Mouse (Mus musculus) neural tube, embryonic 12.5 days (tissue): ENCODE data around the gene Stmn1. TPM values are rescaled to one million over a fixed set of nuclear protein-coding genes. Genes with fewer than 3 reads are reported as not detected.

Experiments used
- ATAC-seq: fragments of 200-750 bp; cut with Nextera tagmentation; 2 replicates; pipeline ENCODE4 v1.8.0; 2017; ENCODE audit warnings: low read depth, mild to moderate bottlenecking, moderate TSS enrichment, moderate library complexity; ENCODE audit not compliant: low FRiP score
- H3K27ac ChIP-seq: fragments of 300-500 bp; sonication (generic); 2 replicates; pipeline ENCODE4 v1.5.1; 2016
- H3K27me3 ChIP-seq: fragments of 300-500 bp; sonication (generic); replicated peaks from 2 replicates; pipeline ENCODE4 v1.6.1; 2016; ENCODE audit warnings: mild to moderate bottlenecking
- H3K36me3 ChIP-seq: fragments of 300-500 bp; sonication (generic); 2 replicates; pipeline ENCODE4 v1.6.1; 2016; ENCODE audit warnings: mild to moderate bottlenecking
- H3K4me1 ChIP-seq: fragments of 300-500 bp; sonication (generic); 2 replicates; pipeline ENCODE4 v1.6.1; 2016
- H3K4me2 ChIP-seq: fragments of 300-500 bp; sonication (generic); replicated peaks from 2 replicates; pipeline ENCODE4 v1.6.1; 2016; ENCODE audit warnings: mild to moderate bottlenecking
- H3K4me3 ChIP-seq: fragments of 300-500 bp; sonication (generic); 2 replicates; pipeline ENCODE4 v1.5.1; 2016
- H3K9ac ChIP-seq: fragments of 300-500 bp; sonication (generic); 2 replicates; pipeline ENCODE4 v1.6.1; 2016; ENCODE audit warnings: mild to moderate bottlenecking
- H3K9me3 ChIP-seq: fragments of 300-500 bp; sonication (generic); 2 replicates; pipeline ENCODE4 v1.6.1; 2016; ENCODE audit warnings: mild to moderate bottlenecking
- WGBS: fragments of 180-500 bp; shearing (Covaris S2); methylation state at CpG from one replicate; pipeline ENCODE4 v1.1.7; 2016; 5-methylcytosine and 5-hydroxymethylcytosine counted together
- polyA plus RNA-seq: library from polyadenylated mRNA; unstranded; fragments of >200 nt; fragmentation: Nextera tagmentation; extraction: Ambion mirVana; gene quantifications from 2 replicates; pipeline ENCODE4 v1.2.1, GENCODE M21; 2016

The Stmn1 gene
- polyA plus RNA-seq, 1 experiment from 2014 or later = 4,994 TPM

DNA sequence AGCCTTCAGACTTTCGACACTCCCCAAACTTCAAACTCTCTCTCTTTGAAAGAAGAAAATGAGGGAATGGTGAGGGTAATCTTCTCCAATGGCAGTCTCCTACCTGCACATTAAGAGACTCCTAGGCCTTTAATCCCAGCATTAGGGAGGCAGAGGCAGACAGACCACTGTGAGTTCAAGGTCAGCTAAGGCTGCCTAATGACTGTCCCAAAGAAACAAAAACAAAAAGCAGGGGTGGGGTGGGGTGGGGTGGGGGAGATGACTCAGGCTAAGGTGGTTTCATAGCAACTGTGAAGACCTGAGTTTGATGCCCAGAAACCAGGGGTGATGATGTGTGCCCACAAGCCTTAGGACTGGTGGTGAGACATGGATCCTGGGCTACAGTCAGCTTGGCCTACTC is 22.6 kb upstream of the Stmn1 start:
- Histone ChIP-seq H3K4me3 (no peak overlapping the region), H3K27me3 (no peaks in the 10 kb centered on the region), H3K9me3 (no peaks in the 10 kb centered on the region), H3K4me1 (peaks cover 11% of the 10 kb centered on the region), H3K27ac (no peak overlapping the region), H3K36me3 (no peaks in the 10 kb centered on the region), H3K9ac (no peak overlapping the region), H3K4me2 (no peak overlapping the region)
- 65% methylated on average over 1 of the region's 1 CpGs for WGBS
- no peak for ATAC-seq

DNA sequence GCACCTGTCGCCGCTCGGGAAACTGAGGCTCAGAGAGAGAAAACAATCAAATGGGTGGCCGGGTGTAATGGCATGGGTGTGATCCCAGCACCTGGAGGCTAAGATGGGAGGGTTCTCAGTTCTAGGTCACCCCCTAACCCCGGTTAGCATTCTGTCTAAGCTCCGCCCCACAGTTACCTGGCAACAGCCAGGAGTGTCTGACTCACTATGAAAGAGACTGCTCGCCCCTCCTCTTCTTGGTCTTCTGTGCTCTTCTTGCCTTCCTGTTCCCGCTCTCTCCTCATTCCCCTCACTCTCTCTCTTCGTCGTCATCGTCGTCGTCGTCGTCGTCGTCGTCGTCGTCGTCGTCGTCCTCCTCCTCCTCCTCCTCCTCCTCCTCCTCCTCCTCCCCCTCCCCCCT is 20.2 kb upstream of the Stmn1 start:
- Histone ChIP-seq H3K27me3 (no peaks in the 10 kb centered on the region), H3K4me3 (no peak overlapping the region), H3K9me3 (no peaks in the 10 kb centered on the region), H3K27ac (no peak overlapping the region), H3K4me1 (peaks cover 22% of the 10 kb centered on the region), H3K36me3 (no peaks in the 10 kb centered on the region), H3K4me2 (no peak overlapping the region), H3K9ac (no peak overlapping the region)
- 52% methylated on average over 23 of the region's 23 CpGs for WGBS
- no peak for ATAC-seq

DNA sequence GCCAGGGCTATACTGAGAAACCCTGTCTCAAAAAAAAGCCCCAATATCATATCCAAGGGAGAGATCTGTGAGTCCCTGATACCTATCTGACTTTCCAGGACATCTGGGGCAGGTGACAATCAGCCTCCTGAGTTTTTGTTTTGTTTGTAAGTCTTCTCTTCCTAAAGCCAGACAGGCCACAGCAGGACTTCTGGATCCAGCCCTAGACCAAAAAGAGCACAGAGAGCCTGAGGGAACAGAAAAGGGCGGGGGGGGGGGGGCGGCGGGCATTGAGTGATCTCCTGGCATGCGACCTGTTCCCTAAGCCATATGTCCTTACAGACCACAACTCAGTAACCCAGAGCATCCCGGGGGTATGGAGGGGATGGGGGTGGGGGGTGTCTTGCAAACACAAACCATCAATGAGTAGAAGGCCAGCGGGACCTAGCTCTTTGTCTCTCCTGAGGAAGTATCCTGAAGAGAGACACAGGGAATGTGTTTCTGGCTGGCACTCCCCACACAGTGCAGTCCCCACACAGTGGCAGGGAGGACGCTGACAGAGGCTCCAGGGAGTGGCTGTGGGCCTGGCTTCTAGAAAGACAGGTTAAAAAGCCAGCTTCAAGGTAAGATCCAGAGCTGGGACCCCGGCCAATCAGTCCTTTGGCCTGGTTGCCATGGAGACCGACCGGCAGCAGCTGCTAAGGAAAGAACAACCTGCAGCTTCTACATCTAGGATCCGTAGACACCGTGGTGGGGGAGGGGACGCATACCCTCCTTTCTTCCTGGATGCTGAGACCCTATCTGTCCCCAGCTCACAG is 18.3 kb upstream of the Stmn1 start:
- peak; percentile 62 for ATAC-seq
- H3K4me1 ChIP-seq = peaks cover 28% of the 10 kb centered on the region
- peaks cover 9% of the 10 kb centered on the region for H3K27me3 ChIP-seq
- no peak overlapping the region for H3K4me3 ChIP-seq
- H3K9ac ChIP-seq = peak overlapping the region; percentile 48; the same call in 1 of the 2 replicates
- no peaks in the 10 kb centered on the region for H3K9me3 ChIP-seq
- H3K36me3 ChIP-seq = no peaks in the 10 kb centered on the region
- 34% methylated on average over 13 of the region's 13 CpGs for WGBS
- H3K4me2 ChIP-seq = peak overlapping the region; percentile 40
- H3K27ac ChIP-seq = peak overlapping the region; percentile 86

DNA sequence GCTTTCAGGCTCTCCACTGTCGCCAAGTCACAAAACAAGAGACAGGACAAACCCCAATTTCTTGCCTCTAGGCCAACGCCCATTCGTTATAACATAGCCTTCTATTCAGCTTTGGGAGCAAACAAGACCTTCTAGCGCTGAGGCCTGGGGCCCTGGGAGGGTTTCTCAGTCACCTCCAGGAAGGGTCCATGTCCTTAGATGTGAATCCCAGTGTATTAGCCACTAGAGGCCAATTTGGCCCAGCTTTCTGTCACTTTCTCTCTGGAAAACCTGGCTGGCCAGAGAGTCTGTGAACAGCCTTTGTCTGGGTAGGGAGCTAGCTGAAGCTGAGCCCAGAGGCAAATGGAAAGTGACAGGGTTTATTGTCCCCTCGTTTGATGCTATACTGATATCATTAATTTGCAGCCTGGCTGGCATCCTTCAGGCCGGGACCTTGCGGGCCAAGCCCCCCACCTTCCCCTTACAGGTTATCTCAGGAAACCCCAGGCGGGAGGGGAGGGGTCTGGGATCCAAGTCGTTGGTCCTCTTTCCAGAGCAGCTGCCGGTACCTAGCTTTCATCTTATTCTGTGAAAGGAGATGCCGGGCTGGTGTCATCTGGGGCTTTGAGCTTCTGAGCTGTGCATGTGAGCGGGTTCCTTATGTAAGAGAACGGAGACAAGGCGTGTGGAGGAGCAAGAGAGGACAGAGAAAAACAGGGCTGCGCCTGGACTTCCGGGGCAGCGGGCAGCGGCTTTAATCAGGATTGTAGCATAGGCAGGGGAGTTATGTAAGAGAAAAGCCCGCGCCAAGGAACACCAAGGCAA is 17.5 kb upstream of the Stmn1 start:
- H3K4me1 ChIP-seq = peaks cover 28% of the 10 kb centered on the region
- no peaks in the 10 kb centered on the region for H3K9me3 ChIP-seq
- H3K36me3 ChIP-seq = no peaks in the 10 kb centered on the region
- peak overlapping the region; percentile 48 for H3K9ac ChIP-seq
- H3K4me3 ChIP-seq = no peak overlapping the region
- peaks cover 9% of the 10 kb centered on the region for H3K27me3 ChIP-seq
- WGBS = 18% methylated on average over 20 of the region's 20 CpGs
- ATAC-seq = peak; percentile 51; the same call in 1 of the 2 replicates
- peak overlapping the region; percentile 86 for H3K27ac ChIP-seq
- H3K4me2 ChIP-seq = peak overlapping the region; percentile 40

DNA sequence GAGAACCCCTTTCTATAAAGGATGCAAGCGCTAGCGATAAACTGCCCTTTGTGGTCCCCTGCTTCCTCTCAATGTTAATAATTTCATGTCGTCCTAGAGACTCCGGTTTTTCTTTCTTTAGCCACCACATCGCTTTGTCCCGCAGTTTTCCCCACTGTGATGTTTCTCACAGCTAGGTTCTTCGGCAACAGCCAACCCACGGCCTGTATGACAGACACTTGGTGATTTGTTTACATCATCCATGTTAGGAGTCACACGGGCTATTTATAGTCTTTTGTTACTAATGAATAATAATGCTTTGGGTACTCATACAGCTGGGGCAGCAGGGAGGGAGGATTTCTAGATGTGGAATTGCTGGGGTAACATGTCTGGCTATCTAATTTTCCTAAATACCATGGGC is 16.6 kb upstream of the Stmn1 start:
- Histone ChIP-seq H3K4me1 (peaks cover 28% of the 10 kb centered on the region), H3K4me3 (no peak overlapping the region), H3K36me3 (no peaks in the 10 kb centered on the region), H3K27me3 (peaks cover 9% of the 10 kb centered on the region), H3K9me3 (no peaks in the 10 kb centered on the region), H3K9ac (no peak overlapping the region), H3K4me2 (peak overlapping the region; percentile 40; the same call in 1 of the 2 replicates), H3K27ac (no peak overlapping the region)
- ATAC-seq = no peak
- 62% methylated on average over 9 of the region's 9 CpGs for WGBS

DNA sequence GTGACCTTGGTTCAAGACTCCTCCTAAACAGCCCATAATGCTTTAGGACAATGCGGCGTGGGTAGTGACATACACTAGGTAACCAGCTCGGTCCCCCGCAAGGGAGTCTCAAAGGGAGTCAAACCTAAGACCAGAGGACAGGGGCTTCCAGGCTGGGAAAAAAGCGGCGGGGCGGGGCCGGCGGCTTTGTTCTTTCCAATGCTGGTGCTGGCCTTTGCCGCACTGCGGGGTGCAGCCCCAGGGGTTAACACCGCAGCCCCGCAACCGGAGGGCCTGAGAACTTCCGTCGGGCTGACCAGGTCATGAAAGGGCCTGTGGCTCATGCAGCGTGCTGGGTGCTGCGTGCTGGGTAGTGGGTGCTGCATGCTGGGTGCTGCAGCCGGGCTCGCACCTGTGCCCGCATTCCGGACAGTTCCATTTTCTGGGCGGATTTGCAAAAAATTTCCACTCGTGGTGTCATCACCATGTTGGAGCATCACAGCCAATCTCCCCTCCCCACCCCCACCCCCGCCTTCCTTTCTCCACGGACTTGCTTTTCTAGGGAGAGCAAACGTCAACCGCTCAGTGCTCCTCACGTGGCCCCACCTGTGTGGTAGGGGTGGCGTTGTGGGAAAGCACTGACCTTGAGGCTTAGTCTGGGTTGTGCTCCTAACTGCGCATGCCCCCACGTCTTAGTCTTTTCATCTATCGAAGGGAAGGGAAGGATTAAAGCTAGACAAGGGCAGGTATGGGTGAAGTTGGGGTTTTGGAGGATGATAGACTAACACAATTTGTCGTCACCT is 14.3 kb upstream of the Stmn1 start:
- Histone ChIP-seq H3K4me1 (peaks cover 28% of the 10 kb centered on the region), H3K4me2 (peak overlapping the region; percentile 47), H3K9me3 (no peaks in the 10 kb centered on the region), H3K27me3 (peaks cover 9% of the 10 kb centered on the region), H3K4me3 (no peak overlapping the region), H3K9ac (no peak overlapping the region), H3K36me3 (no peaks in the 10 kb centered on the region), H3K27ac (no peak overlapping the region)
- WGBS = 24% methylated on average over 34 of the region's 34 CpGs
- ATAC-seq = no peak

DNA sequence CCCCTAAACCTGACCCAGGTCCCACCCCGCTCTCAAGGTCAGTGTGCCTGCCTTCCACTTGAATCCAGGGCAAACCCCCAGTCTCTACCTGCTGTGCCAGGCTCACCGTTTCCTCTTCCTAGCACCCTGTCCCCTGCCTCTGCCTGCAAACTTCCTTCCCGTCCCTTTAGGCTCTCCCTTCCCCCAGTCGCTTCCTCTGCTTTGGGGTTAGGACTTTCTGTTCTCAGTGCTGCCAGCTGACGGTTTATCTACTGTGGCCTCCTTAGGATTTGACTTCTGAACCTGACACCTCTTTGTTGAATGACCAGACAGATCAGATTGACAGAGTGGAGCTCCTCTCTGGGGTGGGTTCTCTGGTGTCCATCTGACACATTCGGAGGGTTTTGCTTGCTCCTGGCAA is 12.8 kb upstream of the Stmn1 start:
- ATAC-seq = no peak
- Histone ChIP-seq H3K27me3 (peaks cover 9% of the 10 kb centered on the region), H3K27ac (no peak overlapping the region), H3K4me2 (no peak overlapping the region), H3K9ac (no peak overlapping the region), H3K9me3 (no peaks in the 10 kb centered on the region), H3K36me3 (no peaks in the 10 kb centered on the region), H3K4me3 (no peak overlapping the region), H3K4me1 (peaks cover 19% of the 10 kb centered on the region)
- 54% methylated on average over 6 of the region's 6 CpGs for WGBS

DNA sequence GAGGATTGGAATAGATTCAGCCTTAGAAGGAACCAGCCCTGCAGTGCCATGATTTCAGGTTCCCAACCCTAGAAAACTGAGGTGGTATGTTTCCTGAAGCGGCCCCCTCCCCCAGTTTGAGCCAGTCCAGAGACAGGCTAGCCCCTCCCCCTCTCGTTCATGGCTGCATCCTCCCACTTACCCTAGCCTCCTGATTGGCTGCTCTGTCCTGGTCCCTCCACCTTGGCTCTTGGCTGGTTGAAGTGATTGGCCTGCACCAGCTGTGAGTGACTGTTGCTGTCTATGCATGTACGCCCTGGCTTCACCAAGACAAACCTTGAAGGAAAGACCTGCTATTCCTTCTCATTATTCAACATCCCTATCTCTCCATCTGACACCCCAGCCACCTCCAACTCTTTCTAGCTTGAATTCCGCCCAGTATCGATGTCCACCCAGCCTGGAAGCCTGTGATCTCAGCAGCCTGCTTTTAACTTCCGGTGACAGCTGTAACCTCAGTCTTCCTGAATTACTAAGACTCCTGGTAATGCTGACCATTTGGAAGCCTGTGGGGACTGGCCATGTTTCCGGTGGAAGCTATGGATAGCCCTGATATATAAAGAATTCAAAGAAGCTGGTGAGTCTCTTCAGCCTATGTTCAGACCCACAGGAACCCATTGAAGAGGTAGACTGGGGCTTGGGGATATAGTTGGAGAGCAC is 10.8 kb upstream of the Stmn1 start:
- 64% methylated on average over 7 of the region's 7 CpGs for WGBS
- H3K27me3 ChIP-seq = peaks cover 9% of the 10 kb centered on the region
- no peak overlapping the region for H3K4me3 ChIP-seq
- no peaks in the 10 kb centered on the region for H3K36me3 ChIP-seq
- H3K9me3 ChIP-seq = no peaks in the 10 kb centered on the region
- H3K4me2 ChIP-seq = no peak overlapping the region
- no peak overlapping the region for H3K9ac ChIP-seq
- ATAC-seq = no peak
- H3K4me1 ChIP-seq = peaks cover 5% of the 10 kb centered on the region
- H3K27ac ChIP-seq = no peak overlapping the region

DNA sequence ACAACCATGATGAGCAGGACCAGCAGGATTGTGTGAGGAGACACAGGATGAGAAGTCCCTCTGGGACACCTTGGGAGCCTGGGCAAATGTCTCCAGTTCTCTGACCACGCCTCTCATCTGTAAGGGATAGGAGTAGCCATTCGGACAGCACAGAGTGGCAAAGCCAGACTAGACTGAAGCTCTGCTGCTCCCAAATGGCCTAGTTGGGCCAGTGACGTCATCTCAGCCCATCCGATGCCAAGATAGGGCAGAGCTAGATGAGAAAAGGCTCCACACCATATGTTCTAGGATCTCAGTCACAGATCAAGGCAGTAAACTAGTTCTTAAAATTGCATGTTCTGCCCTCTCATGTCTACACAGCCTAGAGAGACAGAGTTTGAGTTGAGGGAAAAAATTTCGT is 9.3 kb upstream of the Stmn1 start:
- Histone ChIP-seq H3K27ac (no peak overlapping the region), H3K36me3 (no peaks in the 10 kb centered on the region), H3K9ac (no peak overlapping the region), H3K4me1 (peaks cover 2% of the 10 kb centered on the region), H3K4me3 (no peak overlapping the region), H3K4me2 (no peak overlapping the region), H3K27me3 (peaks cover 5% of the 10 kb centered on the region), H3K9me3 (no peaks in the 10 kb centered on the region)
- no peak for ATAC-seq
- 83% methylated on average over 5 of the region's 5 CpGs for WGBS

DNA sequence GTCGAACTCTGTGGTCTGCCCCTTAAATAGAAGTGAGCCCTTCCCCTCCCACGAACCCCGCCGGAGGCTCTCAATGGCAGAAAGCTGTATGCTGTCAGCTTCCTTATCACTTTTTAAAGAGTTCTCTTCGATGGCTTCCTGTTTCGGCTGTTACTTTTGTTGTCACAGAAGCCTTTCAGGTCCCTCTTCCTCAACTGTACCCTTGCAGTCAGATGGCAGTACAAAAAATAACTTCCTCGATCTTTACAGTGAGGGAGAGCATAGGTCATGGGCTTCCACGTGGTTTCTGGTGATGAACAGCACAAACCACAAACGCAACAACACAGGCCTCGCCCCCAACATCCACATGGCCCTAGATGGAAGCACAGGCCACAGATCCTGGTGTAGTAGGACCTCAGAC is 7.8 kb upstream of the Stmn1 start:
- no peak overlapping the region for H3K9ac ChIP-seq
- H3K27ac ChIP-seq = no peak overlapping the region
- H3K36me3 ChIP-seq = no peaks in the 10 kb centered on the region
- 85% methylated on average over 10 of the region's 10 CpGs for WGBS
- no peaks in the 10 kb centered on the region for H3K27me3 ChIP-seq
- no peaks in the 10 kb centered on the region for H3K9me3 ChIP-seq
- no peak overlapping the region for H3K4me2 ChIP-seq
- ATAC-seq = no peak
- no peak overlapping the region for H3K4me3 ChIP-seq
- no peaks in the 10 kb centered on the region for H3K4me1 ChIP-seq

DNA sequence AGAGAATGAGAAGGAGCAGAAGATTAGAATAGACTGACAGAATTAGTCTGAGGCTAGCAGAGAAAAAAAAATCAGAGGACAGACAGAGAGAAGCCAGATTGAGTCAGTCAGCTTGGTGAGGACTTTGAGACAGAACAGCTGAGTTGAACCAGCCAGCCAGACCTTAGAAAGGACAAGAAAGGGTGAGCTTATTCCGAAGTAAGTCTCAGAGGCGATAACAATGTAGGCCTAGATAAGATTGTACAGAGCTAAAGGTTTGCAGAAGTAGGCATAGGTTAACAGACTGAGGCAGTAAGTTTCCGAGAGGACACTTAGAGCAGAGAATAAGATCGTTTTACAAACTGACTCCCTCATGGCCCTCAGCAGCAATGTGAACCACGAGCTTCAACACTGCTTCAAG is 6.9 kb upstream of the Stmn1 start:
- no peaks in the 10 kb centered on the region for H3K36me3 ChIP-seq
- H3K9ac ChIP-seq = no peak overlapping the region
- 82% methylated on average over 5 of the region's 5 CpGs for WGBS
- H3K4me1 ChIP-seq = 0 out of 2 replicates have a peak, but pooled peaks cover 5% of the 10 kb centered on the region
- H3K27ac ChIP-seq = no peak overlapping the region
- no peak overlapping the region for H3K4me2 ChIP-seq
- H3K4me3 ChIP-seq = no peak overlapping the region
- no peaks in the 10 kb centered on the region for H3K9me3 ChIP-seq
- ATAC-seq = no peak
- H3K27me3 ChIP-seq = no peaks in the 10 kb centered on the region
